Mouse (Mus musculus): ENCODE measurements around the gene Ms4a6c. TPM values are rescaled to one million over a fixed set of nuclear protein-coding genes. Genes with fewer than 3 reads are reported as not detected.
"Not testable (repeated sequence)": the region's sequence is repeated elsewhere in the genome, so short reads cannot be mapped to it uniquely, and the experiment has no call there.

Ms4a6c gene
- polyA plus RNA-seq, 1 experiment from 2014 or later: 3.3 TPM

DNA sequence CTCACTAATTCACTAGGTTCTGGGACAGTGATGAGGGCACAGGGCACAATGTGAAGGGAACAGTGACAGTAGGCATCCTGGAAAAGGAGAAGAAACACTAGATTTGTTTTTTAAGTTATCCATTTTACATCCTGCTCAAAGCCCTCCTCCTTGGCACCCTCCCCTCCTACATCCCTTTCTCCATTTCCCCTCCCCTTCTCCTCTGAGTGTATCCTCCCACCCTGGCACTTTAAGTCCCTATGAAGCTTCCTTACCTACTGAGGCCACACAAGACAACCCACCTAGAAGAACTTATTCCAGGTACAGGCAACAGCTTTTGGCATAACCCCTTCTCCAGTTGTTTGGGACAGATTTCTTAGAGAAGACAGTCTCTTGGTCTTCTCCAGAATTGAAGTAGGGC is 47.1 kb downstream of the Ms4a6c start, which contains the start of gene Ms4a6b:
Gene Ms4a6b, plus strand, starts transcription at position 267 of the 400 bp plus-strand sequence.
- Histone ChIP-seq H3K27ac (replicated peaks) (no peak within 1 kb of the TSS), H3K4me3 (no peak within 1 kb of the TSS), H3K9ac (no peak within 1 kb of the TSS), H3K4me1 (replicated peaks) (no peaks in the 10 kb centered on the region), H3K9me3 (no peaks in the 10 kb centered on the region), H3K36me3 (no peaks in the 10 kb centered on the region), H3K4me2 (no peak within 1 kb of the TSS), H3K27me3 (no peaks in the 10 kb centered on the region)
- ATAC-seq (ENCODE audit: low read depth): no peak

DNA sequence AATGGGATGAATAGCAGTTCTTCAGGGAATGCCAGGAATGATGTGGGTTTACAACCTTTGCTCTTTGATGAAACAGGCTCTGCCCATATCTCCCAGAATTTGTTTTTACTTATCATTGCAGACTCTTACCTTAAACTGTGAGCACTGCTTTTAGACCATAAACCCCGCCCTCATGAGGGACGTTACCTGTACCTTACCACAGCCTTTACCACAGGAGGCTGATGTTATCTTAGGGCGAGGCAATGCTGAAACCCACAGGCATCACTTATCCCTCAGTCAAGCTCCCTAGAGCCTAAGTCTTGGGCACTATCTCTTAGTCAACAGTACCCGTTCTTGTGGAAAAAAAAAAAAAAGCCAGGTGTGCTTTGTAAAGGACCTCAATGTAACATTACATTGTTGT is 47.7 kb downstream of the Ms4a6c start:
- H3K36me3 ChIP-seq: no peaks in the 10 kb centered on the region
- no peak overlapping the region for H3K4me3 ChIP-seq
- H3K4me1 ChIP-seq (replicated peaks): no peaks in the 10 kb centered on the region
- H3K9ac ChIP-seq: no peak overlapping the region
- H3K9me3 ChIP-seq: no peaks in the 10 kb centered on the region
- H3K4me2 ChIP-seq: no peak overlapping the region
- H3K27me3 ChIP-seq: no peaks in the 10 kb centered on the region
- ATAC-seq (ENCODE audit: low read depth): no peak
- no peak overlapping the region for H3K27ac ChIP-seq (replicated peaks)
- WGBS: 85% methylated on average over 4 of the region's 4 CpGs

DNA sequence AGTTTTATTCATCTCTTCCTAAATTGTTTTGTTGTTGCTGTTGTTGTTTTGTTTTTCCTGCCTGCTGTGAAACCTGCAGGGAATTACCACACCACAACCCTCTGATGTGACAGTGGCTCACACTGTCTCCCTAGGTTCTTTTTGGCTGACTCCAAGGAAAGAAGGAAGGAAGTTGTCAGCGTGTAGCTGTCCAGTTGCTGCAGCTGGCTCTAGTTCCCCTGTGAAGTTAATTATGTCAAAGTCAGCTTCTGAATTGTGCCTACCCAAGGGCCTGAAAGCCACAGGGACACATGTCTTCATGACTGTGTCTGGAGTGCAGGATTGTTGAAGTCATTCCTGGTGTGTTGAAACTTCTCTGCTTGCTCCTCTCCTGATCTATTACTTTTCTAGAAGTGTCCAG is 48.2 kb downstream of the Ms4a6c start:
- not testable (repeated sequence) for ATAC-seq (ENCODE audit: low read depth); H3K4me2 ChIP-seq; H3K36me3 ChIP-seq; H3K27ac ChIP-seq (replicated peaks); H3K9me3 ChIP-seq; H3K4me3 ChIP-seq; H3K27me3 ChIP-seq; H3K9ac ChIP-seq; H3K4me1 ChIP-seq (replicated peaks)
- 26% methylated on average over 1 of the region's 1 CpGs for WGBS

GRCm38 (mm10) chr19:11518356-11518755 is 49.2 kb downstream of the Ms4a6c start:
- ATAC-seq (ENCODE audit: low read depth); H3K27ac ChIP-seq (replicated peaks); H3K4me2 ChIP-seq; H3K9me3 ChIP-seq; H3K36me3 ChIP-seq; H3K27me3 ChIP-seq; H3K9ac ChIP-seq; H3K4me3 ChIP-seq; H3K4me1 ChIP-seq (replicated peaks): not testable (repeated sequence)
- WGBS: 85% methylated on average over 2 of the region's 2 CpGs

GRCm38 (mm10) chr19:11520146-11520545 is 51.0 kb downstream of the Ms4a6c start:
- no peaks in the 10 kb centered on the region for H3K27me3 ChIP-seq
- ATAC-seq (ENCODE audit: low read depth): no peak
- H3K9me3 ChIP-seq: no peaks in the 10 kb centered on the region
- H3K9ac ChIP-seq: no peak overlapping the region
- H3K4me3 ChIP-seq: no peak overlapping the region
- H3K4me2 ChIP-seq: no peak overlapping the region
- 89% methylated on average over 3 of the region's 3 CpGs for WGBS
- no peaks in the 10 kb centered on the region for H3K4me1 ChIP-seq (replicated peaks)
- H3K27ac ChIP-seq (replicated peaks): no peak overlapping the region
- H3K36me3 ChIP-seq: no peaks in the 10 kb centered on the region

Other genes starting within 250 kb of the Ms4a6c start
- gene Ms4a12, start 236.9 kb upstream of the Ms4a6c start, polyA plus RNA-seq (2015; fragmentation: Nextera tagmentation; extraction: Ambion mirVana): not detected in 2 replicates
- not detected in 2 replicates for gene Ms4a1, start 203.1 kb upstream of the Ms4a6c start, polyA plus RNA-seq (2015; fragmentation: Nextera tagmentation; extraction: Ambion mirVana)
- gene Ms4a5, start 185.5 kb upstream of the Ms4a6c start, polyA plus RNA-seq (2015; fragmentation: Nextera tagmentation; extraction: Ambion mirVana): not detected in 2 replicates
- gene Ms4a14, start 154.9 kb upstream of the Ms4a6c start, polyA plus RNA-seq (2015; fragmentation: Nextera tagmentation; extraction: Ambion mirVana): 0.08 TPM in 1 of 2 replicates, not detected in the other
- gene Ms4a7, start 133.2 kb upstream of the Ms4a6c start, polyA plus RNA-seq (2015; fragmentation: Nextera tagmentation; extraction: Ambion mirVana): 3.9 and 4.3 TPM in 2 replicates
- gene Ms4a4a, start 93.8 kb upstream of the Ms4a6c start, polyA plus RNA-seq (2015; fragmentation: Nextera tagmentation; extraction: Ambion mirVana): 3.2 and 3.6 TPM in 2 replicates
- 0.11 and 0.59 TPM in 2 replicates for gene Ms4a4c, start 64.6 kb upstream of the Ms4a6c start, polyA plus RNA-seq (2015; fragmentation: Nextera tagmentation; extraction: Ambion mirVana)
- not detected in 2 replicates for gene Ms4a4b, start 25.8 kb upstream of the Ms4a6c start, polyA plus RNA-seq (2015; fragmentation: Nextera tagmentation; extraction: Ambion mirVana)
- gene Gm8369, start 16.6 kb downstream of the Ms4a6c start, polyA plus RNA-seq (2015; fragmentation: Nextera tagmentation; extraction: Ambion mirVana): not detected in 2 replicates
- gene Ms4a6b, start 47.1 kb downstream of the Ms4a6c start, polyA plus RNA-seq (2015; fragmentation: Nextera tagmentation; extraction: Ambion mirVana): 3.7 and 3.8 TPM in 2 replicates
- gene Ms4a4d, start 67.4 kb downstream of the Ms4a6c start, polyA plus RNA-seq (2015; fragmentation: Nextera tagmentation; extraction: Ambion mirVana): 0.25 TPM in 1 of 2 replicates, not detected in the other
- gene Ms4a6d, start 135.5 kb downstream of the Ms4a6c start, polyA plus RNA-seq (2015; fragmentation: Nextera tagmentation; extraction: Ambion mirVana): 1.8 and 2.2 TPM in 2 replicates
- gene Ms4a2, start 154.4 kb downstream of the Ms4a6c start, polyA plus RNA-seq (2015; fragmentation: Nextera tagmentation; extraction: Ambion mirVana): 0.18 and 0.40 TPM in 2 replicates
- 0.18 TPM in 1 of 2 replicates, not detected in the other for gene Ms4a3, start 171.5 kb downstream of the Ms4a6c start, polyA plus RNA-seq (2015; fragmentation: Nextera tagmentation; extraction: Ambion mirVana)
- gene Oosp2, start 191.2 kb downstream of the Ms4a6c start, polyA plus RNA-seq (2015; fragmentation: Nextera tagmentation; extraction: Ambion mirVana): not detected in 2 replicates
- gene Oosp1, start 221.8 kb downstream of the Ms4a6c start, polyA plus RNA-seq (2015; fragmentation: Nextera tagmentation; extraction: Ambion mirVana): not detected in 2 replicates
- gene Oosp3, start 227.7 kb downstream of the Ms4a6c start, polyA plus RNA-seq (2015; fragmentation: Nextera tagmentation; extraction: Ambion mirVana): not detected in 2 replicates